Mouse (Mus musculus) kidney, adult 2 months (tissue): Measurements from ENCODE around the gene Zswim4.

ENCODE experiments used
- CTCF ChIP-seq: fragments of 200-500 bp; conservative IDR thresholded peaks from 2 replicates; pipeline ENCODE4 v1.5.1; 2011; ENCODE audit warnings: low read depth, mild to moderate bottlenecking, control low read depth, low read length, moderate library complexity, mixed read lengths; ENCODE audit not compliant: insufficient read depth, insufficient read length
- POLR2A ChIP-seq: fragments of 200-500 bp; IDR thresholded peaks from one replicate; pipeline ENCODE4 v1.6.1; 2011; ENCODE audit warnings: low read depth, low read length, control low read depth

- TF ChIP-seq CTCF (no peak), POLR2A (no peak)
Measured at GRCm38 (mm10) chr8:84188671-84189070, 48.2 kb downstream of the Zswim4 start.
